Mouse (Mus musculus) hindbrain, postnatal 0 days (tissue): Measurements from ENCODE around the gene Mcl1. TPM values are rescaled to one million over a fixed set of nuclear protein-coding genes. Genes with fewer than 3 reads are reported as not detected.

Experiments used
- ATAC-seq: fragments of 200-750 bp; cut with Nextera tagmentation; 2 replicates; pipeline ENCODE4 v1.8.0; 2017; ENCODE audit warnings: mild to moderate bottlenecking, moderate TSS enrichment, moderate library complexity
- DNase-seq: peaks from one replicate; pipeline ENCODE4 v3.0.0-alpha.2; 2015; ENCODE audit warnings: low spot score
- H3K27ac ChIP-seq: fragments of 300-500 bp; sonication (generic); 2 replicates; pipeline ENCODE4 v1.5.1; 2014; ENCODE audit warnings: mild to moderate bottlenecking
- H3K27me3 ChIP-seq: fragments of 300-500 bp; sonication (generic); 2 replicates; pipeline ENCODE4 v1.6.1; 2014; ENCODE audit warnings: low read length, mixed read lengths; ENCODE audit not compliant: insufficient read depth
- H3K36me3 ChIP-seq: fragments of 300-500 bp; sonication (generic); 2 replicates; pipeline ENCODE4 v1.6.1; 2014; ENCODE audit warnings: low read length, mixed read lengths; ENCODE audit not compliant: insufficient read depth
- H3K4me1 ChIP-seq: fragments of 300-500 bp; sonication (generic); 2 replicates; pipeline ENCODE4 v1.6.1; 2014; ENCODE audit warnings: antibody characterized with exemption, low read length, mixed read lengths; ENCODE audit not compliant: insufficient read depth
- H3K4me2 ChIP-seq: fragments of 300-500 bp; sonication (generic); 2 replicates; pipeline ENCODE4 v1.6.1; 2014; ENCODE audit warnings: low read depth, mild to moderate bottlenecking, low read length, moderate library complexity, mixed read lengths
- H3K4me3 ChIP-seq: fragments of 300-500 bp; sonication (generic); 2 replicates; pipeline ENCODE4 v1.5.1; 2014; ENCODE audit warnings: low read length
- H3K9ac ChIP-seq: fragments of 300-500 bp; sonication (generic); replicated peaks from 2 replicates; pipeline ENCODE4 v1.6.1; 2014; ENCODE audit warnings: mild to moderate bottlenecking, low read length, moderate library complexity, mixed read lengths
- H3K9me3 ChIP-seq: fragments of 300-500 bp; sonication (generic); 2 replicates; pipeline ENCODE4 v1.6.1; 2016; ENCODE audit warnings: low read length, mixed read lengths
- CTCF ChIP-seq: IDR thresholded peaks from 2 replicates; pipeline ENCODE4 v1.5.1; 2016; ENCODE audit warnings: antibody characterized with exemption, control low read depth, low read depth
- WGBS: fragments of 180-500 bp; shearing (Covaris S2); extraction: QIAGEN DNeasy Blood & Tissue Kit; methylation state at CpG from one replicate; pipeline ENCODE4 v1.1.7; 2014; 5-methylcytosine and 5-hydroxymethylcytosine counted together
- polyA plus RNA-seq: library from polyadenylated mRNA; unstranded; fragments of >200 nt; fragmentation: Nextera tagmentation; extraction: Ambion mirVana; gene quantifications from 2 replicates; pipeline ENCODE4 v1.2.1, GENCODE M21; 2015
- total RNA-seq: library from RNA; depleted of rRNA; stranded (reverse); fragments of >200 nt; gene quantifications from 2 replicates; pipeline ENCODE4 v1.2.3, GENCODE M21; 2014

Gene Mcl1
- total and polyA plus RNA-seq, 2 experiments from 2014 or later, result 41.5 to 110 TPM

- no peak for TF ChIP-seq CTCF
- Histone ChIP-seq H3K36me3 (peaks cover 37% of the 10 kb centered on the region), H3K4me1 (no peaks in the 10 kb centered on the region), H3K9me3 (no peaks in the 10 kb centered on the region), H3K9ac (no peak overlapping the region), H3K27me3 (no peaks in the 10 kb centered on the region), H3K4me2 (no peak overlapping the region), H3K4me3 (no peak overlapping the region), H3K27ac (no peak overlapping the region)
- DNase-seq, result no peak
- ATAC-seq, result no peak
- WGBS, result 61% methylated on average over 4 of the region's 4 CpGs
Observed at GRCm38 (mm10) chr3:95635636-95636035, 23.0 kb upstream of the Mcl1 start.

DNA sequence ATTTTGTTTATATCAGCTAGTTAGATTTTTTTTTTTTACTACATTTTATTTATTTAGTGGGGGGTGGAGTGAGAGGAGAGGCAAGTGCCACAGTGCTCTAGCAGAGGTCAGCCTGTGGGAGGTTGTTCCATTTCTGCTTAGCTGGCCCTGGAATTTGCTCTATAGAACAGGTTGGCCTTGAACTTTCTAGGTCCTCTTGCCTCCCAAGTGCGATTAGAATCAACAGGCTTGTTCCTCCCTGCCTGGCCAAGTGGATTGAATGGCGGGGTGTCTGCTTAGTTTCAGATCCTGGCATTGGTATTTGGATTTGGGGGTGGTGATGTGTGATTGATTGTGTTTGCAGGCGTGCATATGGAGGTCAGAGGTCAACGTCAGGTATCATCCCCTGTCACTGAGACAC is 22.5 kb upstream of the Mcl1 start:
- H3K27ac ChIP-seq, result no peak overlapping the region
- WGBS, result 86% methylated on average over 4 of the region's 4 CpGs
- DNase-seq (no peak), ATAC-seq (no peak)
- no peak overlapping the region for H3K4me2 ChIP-seq
- no peaks in the 10 kb centered on the region for H3K9me3 ChIP-seq
- no peak for TF ChIP-seq CTCF
- H3K36me3 ChIP-seq, result peaks cover 34% of the 10 kb centered on the region
- no peak overlapping the region for H3K4me3 ChIP-seq
- no peaks in the 10 kb centered on the region for H3K4me1 ChIP-seq
- no peaks in the 10 kb centered on the region for H3K27me3 ChIP-seq
- H3K9ac ChIP-seq, result no peak overlapping the region

GRCm38 (mm10) chr3:95639694-95640093 is 18.9 kb upstream of the Mcl1 start:
- ATAC-seq, result no peak

GRCm38 (mm10) chr3:95643097-95643496 is 15.5 kb upstream of the Mcl1 start:
- Histone ChIP-seq H3K27ac (no peak overlapping the region), H3K9me3 (no peaks in the 10 kb centered on the region), H3K27me3 (no peaks in the 10 kb centered on the region), H3K36me3 (peaks cover 6% of the 10 kb centered on the region; the same call in 1 of the 2 replicates), H3K4me1 (no peaks in the 10 kb centered on the region), H3K4me2 (no peak overlapping the region), H3K9ac (no peak overlapping the region), H3K4me3 (no peak overlapping the region)
- ATAC-seq (no peak), DNase-seq (no peak)
- TF ChIP-seq CTCF, result no peak
- WGBS, result 86% methylated on average over 7 of the region's 7 CpGs

More at GRCm38 (mm10) chr3:95639694-95640093, 18.9 kb upstream of the Mcl1 start:
- H3K4me1 ChIP-seq, result no peaks in the 10 kb centered on the region
- 94% methylated on average over 1 of the region's 1 CpGs for WGBS
- H3K9ac ChIP-seq, result no peak overlapping the region
- no peak for TF ChIP-seq CTCF
- no peak overlapping the region for H3K4me3 ChIP-seq
- H3K4me2 ChIP-seq, result no peak overlapping the region
- H3K27me3 ChIP-seq, result no peaks in the 10 kb centered on the region
- no peaks in the 10 kb centered on the region for H3K9me3 ChIP-seq
- no peak overlapping the region for H3K27ac ChIP-seq
- no peak for DNase-seq
- peaks cover 18% of the 10 kb centered on the region for H3K36me3 ChIP-seq

DNA sequence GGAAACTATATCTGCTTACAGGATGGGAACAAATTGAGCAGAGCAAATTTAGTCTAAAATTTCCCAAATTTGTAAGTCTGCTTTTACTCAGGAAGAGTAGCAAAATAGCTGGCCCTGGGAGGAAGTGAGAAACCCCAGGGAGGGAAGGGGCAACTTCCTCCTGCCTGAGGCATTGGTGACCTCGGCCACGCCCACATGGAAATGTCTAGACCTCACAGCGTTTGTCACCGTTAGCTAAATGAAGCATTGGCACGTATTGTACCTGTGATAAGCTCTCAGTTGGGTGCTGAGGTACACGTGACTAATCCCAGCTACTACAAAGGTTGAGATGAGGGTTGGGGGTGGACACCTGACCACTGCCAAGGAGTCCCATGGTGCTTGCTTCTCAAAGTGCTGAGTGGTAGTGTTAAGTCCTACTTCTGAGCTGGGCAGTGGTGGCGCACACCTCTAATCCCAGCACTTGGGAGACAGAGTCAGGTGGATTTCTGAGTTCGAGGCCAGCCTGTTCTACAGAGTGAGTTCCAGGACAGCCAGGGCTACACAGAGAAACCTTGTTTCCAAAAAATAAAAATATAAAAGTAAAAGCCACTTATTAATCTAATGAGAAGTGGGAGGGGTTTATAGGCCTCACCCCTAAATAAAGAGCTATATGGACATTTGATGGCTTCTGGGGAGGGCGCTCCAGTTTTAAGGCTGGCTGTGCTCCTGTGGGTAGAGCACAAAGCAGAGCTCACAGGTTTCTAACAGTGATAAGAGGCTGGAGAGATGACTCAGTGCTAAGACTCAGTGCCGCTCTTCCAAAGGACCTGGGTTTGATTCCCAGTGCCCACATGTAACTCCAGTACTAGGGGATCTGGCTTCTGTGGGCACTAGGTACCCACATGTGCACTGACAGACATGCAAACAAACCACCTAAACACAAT is 13.0 kb upstream of the Mcl1 start:
- Histone ChIP-seq H3K27me3 (no peaks in the 10 kb centered on the region), H3K36me3 (no peaks in the 10 kb centered on the region), H3K9me3 (no peaks in the 10 kb centered on the region), H3K9ac (no peak overlapping the region), H3K4me3 (no peak overlapping the region), H3K4me2 (no peak overlapping the region), H3K27ac (no peak overlapping the region), H3K4me1 (no peaks in the 10 kb centered on the region)
- no peak for ATAC-seq
- no peak for DNase-seq
- no peak for TF ChIP-seq CTCF
- 69% methylated on average over 10 of the region's 10 CpGs for WGBS

DNA sequence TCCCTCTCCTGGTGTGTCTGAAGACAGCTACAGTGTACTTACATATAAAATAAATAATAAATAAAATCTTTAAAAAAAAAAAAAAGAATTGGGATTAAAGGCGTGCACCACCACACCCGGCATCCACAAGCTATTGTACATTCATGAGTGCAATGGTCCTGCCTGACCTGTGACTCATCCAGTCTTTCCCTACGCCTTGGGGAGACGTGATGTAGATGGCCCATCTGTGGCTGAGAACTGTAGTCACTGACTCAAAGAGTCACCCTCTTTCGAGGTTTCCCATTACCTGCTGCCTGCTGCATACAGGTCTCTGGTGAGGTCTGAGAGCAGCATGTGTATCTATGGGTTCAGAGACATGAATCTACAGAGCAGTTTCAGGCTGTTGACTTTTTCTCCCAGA is 10.6 kb upstream of the Mcl1 start:
- no peaks in the 10 kb centered on the region for H3K36me3 ChIP-seq
- H3K4me2 ChIP-seq, result no peak overlapping the region
- TF ChIP-seq CTCF, result no peak
- ATAC-seq, result no peak
- H3K4me3 ChIP-seq, result no peak overlapping the region
- DNase-seq, result no peak
- no peaks in the 10 kb centered on the region for H3K9me3 ChIP-seq
- no peak overlapping the region for H3K27ac ChIP-seq
- no peaks in the 10 kb centered on the region for H3K4me1 ChIP-seq
- WGBS, result 95% methylated on average over 5 of the region's 5 CpGs
- H3K9ac ChIP-seq, result no peak overlapping the region
- no peaks in the 10 kb centered on the region for H3K27me3 ChIP-seq
